Mouse (Mus musculus): ENCODE results near the gene Agbl3.
A peak's percentile ranks its signal among the peaks of the same experiment; 100 is the strongest.

Agbl3 gene

DNA sequence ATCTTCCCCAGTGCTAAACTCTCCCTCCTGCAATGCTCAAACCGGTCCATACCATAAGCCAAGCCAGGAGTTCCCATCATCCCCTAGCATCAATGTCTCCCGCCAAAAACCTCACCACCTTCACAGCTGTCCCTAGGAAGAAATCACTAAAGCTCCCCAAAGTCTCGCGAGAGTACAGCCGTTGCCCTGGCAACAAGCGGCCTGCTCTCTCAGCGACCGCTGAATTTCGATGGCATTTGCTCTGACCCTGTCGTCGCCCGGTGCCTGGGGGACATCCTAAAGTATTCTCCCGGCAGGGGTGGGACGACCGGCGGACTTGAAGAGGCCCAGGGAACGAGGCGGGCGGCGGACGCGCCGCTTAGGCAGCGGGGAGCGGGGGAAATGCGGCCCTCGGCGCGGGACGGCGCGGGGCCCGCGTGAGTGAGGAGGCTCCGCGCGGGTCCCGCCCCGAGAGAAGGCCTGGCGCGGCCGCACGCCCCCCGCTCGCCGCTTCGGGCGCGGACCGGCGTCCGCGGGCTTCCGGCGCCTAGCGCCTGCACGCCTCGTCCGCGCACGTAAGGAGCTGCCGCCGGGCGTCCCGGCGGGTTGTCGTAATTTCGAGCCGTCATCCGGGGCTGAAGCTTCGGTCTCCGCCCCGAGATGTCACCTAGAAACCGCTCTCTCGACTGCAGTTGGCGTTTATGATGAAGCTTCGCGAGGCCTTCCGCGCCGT lies at the start of gene Agbl3:
Gene Agbl3 (plus strand): TSS at position 202 of the 712 bp plus-strand sequence.
- DNase-seq: peak; percentile 99

DNA sequence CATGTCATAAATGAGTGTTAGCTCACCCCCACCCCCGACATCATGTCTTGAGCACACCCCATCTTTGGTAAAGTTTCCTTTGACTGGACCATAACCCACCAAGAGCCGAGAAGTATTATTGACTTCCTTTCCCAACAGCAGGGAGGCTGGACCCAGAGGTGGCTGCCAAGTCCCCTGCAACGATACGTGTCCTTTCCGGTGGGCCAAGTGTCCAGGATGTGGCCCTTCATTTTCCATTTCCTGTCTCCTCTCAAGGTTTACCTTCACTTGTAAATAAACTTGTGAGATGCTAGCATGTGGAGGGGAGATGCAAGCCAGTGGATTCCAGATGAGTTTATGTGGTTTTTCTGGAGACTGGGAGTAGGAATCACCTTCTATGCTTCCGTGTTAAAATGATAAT lies 49.2 kb upstream of the Agbl3 start:
- no peak for DNase-seq

DNA sequence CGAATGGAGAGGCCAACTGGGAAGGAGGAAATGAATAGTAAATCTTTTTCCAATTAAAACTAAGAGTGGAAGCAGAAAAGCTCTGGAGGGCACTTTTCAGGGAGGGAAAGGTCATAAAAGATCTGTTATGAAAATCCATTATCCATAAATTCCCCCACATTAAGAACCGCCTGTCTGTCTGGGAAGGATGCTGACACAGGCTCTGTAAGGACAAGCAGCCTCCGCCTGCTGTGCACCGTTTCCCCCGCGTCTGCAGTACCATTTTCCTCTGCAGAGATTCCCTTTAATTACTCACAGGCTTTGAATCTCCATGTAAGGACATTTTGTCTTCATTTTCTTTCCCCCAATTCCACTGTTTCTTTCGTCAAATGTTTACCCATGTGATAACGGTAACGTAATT lies 48.7 kb upstream of the Agbl3 start:
- no peak for DNase-seq

DNA sequence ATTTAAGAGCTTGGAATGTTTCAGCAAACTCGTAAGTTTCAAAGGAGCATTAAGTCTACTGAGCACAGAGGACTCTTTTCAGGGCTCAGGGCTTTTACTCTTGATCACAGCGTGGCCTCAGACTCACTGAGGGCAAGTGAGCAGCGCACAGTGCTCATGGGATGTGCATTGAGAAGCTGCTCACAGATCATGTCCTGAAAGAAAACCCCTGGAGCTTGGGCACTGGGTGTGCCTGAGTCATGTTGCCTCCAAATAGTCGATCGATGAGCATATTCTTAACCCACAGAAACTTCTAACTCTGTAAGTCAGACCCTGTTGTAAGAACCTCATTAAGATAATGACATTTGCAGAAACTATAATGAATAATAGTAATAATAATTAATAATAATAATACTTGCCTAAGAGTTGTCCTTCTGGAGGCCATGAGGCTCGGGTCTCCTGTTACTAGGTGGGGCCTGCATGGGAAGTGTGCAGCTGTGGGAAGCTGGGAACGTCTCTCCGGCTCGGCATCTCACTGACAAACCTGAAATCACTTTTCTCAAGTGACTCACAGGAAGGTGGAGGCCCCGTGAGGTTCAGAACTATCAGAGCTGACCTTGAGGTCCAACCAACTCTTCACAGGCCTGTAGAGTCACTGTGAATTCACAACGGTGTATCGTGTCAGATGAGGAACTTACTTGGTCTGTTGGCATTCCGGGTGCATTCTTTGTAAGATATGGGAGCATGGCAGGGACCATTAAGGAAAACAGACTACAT lies 45.1 kb upstream of the Agbl3 start:
- DNase-seq: no peak

DNA sequence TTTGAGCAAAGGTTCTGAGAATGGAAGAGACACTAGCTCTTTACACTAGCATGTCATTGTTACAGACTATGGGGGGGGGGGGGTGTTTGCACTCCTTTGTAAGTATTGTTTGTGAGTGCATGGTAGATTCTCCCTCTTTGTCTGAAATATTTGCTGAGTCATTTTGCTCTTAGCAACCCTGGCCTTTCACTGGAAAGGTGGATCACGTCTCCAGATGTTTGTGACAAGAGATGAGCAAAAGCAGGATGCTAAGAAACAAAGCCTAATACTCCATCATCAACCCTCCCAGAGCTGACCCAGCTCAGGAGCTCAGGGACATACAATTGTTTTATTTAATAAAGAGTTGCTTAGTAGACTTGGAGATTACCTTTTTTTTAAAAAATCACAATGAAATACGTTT lies 43.3 kb upstream of the Agbl3 start:
- DNase-seq: no peak

DNA sequence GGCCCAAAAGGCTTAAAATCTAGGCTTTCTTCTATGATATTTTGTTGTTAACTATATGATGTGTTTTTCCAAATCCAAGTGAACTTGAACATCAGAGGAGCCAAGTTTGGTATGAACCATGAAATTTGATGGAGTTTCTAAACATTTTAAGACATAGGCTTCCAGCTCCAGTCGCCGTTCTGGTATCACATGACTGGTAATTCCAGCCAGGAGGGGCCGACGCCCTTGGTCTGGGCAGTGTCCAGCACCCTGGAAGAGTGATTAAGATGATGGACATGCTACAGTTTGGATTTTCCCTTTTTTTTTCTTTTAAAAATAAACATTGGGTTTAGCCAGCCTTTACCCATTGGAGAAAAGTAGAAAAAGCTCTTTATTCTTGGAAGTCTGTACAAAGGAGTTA lies 36.3 kb upstream of the Agbl3 start:
- DNase-seq: no peak

DNA sequence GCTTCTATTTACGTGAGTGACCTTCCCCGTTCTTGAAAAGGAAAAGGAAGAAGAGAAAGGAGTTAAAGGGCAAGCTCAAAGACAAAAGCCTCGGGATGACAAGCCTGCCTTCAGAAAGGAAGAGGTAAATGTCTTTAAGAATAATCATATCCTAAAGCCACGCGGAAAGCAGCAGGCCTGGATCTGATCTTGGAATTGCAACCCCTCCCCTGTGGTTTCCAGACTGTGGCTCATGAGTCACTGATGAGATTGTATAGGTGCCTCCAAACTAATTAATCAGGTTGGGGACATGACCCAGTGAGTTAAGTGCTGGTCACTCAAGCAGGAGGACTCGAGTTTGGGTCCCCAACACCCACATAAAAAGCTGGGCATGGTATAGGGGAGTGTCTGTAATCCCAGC lies 32.4 kb upstream of the Agbl3 start:
- DNase-seq: no peak

DNA sequence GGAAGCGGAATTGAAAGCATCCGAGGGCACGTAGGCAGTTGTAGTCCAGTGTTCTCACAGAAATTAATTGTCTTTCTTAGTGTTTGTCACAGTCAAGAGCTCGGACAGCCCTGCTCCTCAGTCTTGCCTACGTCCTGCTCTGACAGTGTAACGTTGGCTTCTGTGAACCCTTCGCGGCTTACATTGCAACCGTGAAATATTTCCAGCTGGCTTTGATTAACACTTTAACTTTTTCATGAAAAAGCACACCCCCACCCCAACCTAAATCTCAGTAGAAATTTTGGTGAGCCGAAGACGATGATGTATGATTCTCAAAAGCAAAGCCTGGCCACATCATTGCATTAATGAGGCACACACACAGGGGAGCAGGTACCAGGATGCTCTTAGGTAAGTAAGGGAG lies 31.7 kb upstream of the Agbl3 start:
- no peak for DNase-seq

DNA sequence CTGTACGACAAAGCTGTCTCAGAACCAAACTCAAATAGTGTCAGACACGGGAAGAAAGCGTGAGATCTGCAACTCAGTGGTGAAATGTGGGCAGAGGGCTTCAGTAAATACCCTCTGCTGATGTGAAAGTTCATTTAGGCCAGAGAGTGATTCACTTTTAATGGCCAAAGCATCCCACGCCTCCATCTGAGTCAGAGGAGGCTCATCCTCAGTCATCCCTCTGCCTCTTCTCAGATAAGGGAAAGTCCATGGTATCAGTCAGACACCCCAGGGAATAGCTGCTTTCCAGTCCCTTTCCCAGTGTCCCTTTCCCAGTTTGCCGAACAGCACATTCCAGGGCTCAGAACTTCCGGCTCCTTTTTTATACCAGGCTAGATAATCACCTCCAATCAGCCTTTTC lies 30.7 kb upstream of the Agbl3 start:
- no peak for DNase-seq

DNA sequence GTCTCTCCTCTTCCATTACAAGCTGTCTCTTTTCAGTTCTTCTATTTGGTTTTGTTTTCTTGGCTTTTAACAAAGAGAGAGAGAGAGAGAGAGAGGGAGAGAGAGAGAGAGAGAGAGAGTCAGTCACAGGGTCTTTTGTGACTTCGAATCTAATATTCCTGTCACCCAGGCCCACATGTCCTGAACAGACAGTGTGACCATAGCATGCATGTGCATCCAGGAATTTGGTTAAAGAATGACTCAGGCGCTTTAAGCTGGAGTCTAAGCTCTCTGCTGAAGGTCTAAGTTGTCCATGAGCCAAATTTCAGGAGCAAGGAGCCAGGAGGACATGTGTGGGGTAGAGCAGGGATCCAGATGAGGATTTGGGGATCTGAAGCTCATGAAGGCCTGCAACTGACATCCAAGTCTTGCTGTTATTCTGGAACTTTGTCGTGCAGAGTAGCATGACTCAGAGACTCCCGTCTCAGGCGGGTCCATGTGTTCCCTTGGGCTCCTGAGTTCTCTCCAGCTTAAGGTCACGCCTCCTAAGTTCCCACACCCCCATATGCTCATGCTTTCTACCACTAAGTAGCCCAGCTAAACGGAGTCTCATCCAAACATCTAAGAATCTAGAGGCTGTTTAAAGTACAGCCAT lies 29.6 kb upstream of the Agbl3 start:
- no peak for DNase-seq

DNA sequence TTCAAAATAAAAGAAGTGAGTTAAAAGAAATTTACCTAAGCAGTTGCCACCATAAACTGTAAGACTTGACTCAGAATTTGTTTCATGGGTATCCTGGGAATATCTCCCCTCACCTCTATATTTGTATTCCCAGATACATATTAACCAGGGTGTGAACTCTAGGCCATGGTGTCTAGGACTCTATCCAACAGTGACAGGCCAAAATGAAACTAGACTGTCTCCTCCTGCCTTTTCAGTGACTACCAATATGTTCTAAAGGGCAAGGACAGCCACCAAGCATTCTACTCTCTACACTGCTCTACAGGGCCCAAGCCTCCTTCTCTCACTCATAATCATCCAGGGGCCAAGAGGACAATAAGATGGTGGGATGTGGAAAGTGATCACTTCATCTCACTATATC lies 28.6 kb upstream of the Agbl3 start:
- no peak for DNase-seq

DNA sequence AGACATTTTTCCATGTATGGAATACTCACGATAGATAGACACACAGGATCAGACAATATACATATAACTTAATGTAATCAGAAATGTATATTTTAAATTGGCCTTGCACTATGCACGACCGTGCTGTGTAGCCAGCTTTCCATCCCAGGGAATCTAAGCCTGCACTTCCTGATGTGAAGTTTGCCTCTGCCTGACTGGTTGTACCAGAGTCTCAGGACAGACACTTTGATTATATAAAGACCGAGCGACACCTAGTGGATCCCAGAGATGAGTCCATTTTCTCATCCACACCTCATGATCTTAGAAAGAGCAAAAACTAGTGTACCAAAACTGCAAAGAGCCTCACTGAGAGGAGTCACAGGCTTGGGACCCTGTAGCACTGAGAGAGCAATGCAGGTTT lies 25.8 kb upstream of the Agbl3 start:
- peak; percentile 54 to 68 for DNase-seq

DNA sequence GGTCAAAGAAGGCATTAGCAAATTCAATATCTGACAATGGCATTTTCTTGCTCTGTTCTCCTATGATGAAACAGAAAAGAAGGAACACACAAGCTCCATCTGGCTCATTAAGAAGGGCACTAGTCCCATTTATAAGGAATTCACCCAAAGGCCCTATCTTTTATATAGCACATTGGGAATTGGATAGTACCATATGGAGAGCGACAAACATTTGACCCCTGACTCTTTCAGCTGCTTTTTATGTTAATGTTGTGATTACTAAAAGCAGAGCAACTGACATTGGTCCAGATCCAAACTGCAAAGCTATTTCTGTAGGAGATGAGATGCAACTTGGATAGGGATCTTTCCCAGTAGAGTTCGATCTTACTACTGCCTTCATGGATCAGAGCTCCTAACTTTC lies 21.9 kb upstream of the Agbl3 start:
- DNase-seq: no peak

DNA sequence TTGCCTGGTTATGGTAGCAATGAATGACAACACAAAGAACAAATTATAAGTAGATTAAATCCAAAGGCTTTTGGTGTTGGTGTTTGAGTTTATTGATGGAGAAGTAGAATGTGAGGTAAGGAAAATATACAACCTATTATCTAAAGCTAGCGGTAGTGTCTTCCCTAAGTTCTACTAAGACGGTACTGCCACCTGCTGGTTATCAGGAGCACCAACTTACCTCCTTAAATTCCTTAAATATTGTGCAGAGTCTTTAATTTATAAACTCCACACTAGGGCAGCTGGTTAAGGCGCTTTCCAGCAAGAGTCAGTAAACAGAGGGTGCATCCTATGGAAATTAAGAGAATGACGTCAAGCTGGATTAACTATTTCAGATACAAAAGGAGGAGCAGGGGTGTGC lies 20.2 kb upstream of the Agbl3 start:
- peak; percentile 67 for DNase-seq

DNA sequence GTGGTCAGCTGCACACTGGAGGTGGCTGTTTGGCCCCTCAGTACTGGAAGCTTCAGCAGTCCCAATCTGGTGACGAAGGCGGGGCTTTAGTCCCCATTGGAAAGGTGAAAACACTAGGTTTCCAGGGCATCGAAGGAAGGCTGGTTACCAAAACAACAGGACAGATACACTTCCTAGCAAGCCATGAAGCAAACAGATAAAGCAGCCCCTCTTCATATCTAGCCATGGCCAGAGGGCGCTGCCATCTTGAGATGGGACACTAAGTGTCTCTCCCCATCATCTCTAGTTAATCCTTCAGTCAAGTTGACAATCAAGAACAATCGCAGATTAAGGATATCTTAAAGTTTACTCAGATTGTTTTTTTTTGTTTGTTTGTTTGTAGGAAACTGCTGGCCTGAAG lies 14.5 kb upstream of the Agbl3 start:
- no peak for DNase-seq

DNA sequence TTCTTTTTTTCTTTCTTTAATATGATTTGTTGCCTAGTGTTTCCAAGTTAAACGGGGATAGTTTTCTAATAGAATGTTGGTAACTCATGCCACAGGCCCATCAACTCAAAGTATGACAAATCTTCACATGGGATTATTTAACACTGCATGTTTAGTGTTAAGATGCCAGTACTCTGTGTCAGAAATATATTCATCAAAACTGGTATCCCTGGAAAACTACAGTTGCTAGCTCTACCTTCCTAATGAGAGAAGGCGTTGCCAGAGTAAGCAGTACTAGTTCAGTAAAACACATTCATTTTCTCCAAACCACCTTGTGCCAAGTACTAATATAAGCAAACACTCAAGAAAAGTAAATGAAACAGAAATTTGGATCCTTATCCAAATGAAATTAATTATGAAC lies 10.2 kb upstream of the Agbl3 start:
- DNase-seq: no peak

DNA sequence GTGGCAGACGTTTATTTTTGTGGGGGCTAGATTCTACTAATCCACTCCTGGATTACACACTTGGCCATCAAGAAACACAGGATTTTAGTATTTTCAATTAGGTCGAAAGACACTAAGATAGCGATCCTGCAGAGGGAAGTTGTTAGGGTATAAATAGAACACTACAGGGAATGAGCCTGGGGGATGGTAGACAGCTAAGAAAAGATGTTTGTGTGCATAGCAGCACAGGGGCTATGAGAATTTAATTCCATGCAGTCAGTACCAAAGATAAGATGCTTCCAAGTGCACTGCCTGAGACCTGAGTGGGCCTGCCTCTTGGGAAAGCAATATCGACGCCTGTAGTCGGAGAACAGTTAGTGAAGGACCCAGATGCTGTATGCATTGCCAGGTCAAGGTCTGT lies 9.7 kb upstream of the Agbl3 start:
- DNase-seq: no peak

DNA sequence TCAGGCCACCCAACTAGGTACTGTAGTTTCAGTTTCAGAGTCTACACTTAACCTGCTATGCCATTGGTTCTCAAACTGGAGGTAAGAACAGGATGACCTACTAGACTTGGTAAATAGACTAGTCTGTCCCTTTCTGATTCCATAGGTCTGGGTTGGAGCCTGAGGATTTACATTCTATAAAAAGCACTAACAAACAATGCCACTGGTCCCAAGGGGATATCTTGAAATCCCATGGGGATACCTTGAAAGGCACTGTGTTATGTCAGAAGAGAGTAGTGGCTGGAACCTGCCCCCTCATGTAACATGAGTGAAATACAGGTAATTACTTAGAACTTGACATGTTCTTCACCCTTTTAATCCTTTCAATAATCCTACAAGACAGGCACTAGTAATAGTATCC lies 3.8 kb upstream of the Agbl3 start:
- DNase-seq: no peak

DNA sequence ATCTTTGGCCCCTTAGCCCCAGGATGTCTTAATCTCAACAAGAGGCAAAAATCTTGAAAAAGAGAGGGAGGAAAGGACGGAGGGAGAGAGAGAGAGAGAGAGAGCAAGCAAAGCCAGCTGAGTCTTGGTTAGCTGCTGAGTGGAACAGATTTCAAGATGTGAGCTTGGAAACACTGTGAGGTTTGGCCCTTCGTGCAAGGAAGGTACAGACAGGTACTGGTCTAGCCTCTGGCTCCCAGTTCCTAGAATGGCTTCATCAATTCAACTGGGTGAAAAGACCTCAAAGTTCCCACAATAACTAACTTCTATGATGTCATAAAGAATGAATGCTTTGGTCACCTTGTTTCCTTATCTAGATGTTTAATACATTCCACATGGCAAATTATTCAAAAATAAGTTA lies 3.1 kb upstream of the Agbl3 start:
- no peak for DNase-seq

DNA sequence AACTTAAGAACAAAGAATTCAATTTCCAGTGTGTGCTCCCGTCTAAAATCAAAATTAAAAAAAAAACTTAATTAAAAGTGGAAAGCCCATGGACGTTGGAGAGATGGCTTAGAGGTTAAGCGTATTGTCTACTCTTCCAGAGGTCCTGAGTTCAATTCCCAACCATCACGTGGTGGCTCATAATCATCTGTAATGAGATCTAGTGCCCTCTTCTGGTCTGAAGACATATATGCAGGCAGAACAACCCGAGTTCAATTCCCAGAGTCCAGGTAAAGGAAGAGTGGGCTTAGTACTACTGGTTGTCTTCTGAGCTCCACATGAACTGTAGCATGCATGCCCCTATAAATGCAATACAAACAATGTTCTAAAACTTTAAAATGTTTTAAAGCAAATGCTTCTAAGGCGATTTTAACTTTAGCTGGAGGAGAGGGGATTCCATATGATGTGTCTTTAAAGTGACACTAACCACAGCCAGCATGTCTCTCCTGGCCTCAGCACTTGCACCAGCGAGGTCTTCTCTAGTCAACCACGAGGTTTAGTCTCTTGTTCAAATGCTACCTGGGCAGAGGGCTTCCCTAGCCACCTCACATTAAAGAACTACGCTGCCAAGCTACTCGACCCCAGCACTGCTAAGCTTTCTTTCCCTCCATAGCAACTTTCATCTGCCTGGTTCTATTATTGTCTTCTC lies 2.1 kb upstream of the Agbl3 start:
- DNase-seq: no peak

DNA sequence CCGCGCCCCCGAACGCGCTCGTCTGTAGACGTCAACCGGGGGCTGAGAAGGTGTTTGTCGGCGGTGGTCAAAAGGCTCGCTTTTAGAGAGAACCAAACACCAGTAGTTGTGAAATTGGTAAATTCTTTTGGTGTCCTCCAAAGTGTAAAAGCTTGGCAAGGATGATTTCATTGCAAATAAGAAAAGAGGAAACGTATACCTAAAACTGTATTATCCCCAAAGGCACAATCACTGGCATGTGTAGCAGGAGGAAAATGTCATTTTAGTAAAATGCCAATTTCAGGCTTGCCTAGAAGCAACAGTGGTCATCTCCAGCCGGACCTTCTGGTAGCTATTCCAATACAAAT lies 684 bp downstream of the Agbl3 start:
- DNase-seq: no peak

DNA sequence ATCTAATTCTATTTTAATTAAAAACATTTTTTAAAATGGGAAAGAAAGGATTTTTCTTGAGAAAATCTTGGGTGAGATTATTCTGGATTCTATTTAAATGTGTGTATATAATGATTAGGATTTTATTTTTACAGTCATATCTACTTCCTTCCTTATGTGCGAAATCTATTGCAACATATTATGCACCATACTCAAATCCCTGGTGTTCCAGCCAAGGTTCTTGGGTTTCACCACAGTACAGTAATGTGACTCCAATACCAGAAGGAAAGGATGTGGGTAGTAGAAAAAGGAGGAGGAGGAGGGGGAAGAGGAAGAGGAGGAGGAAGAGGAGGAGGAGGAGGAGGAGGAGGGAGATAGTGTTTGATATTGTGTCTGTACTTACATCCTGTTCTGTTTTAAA lies 2.3 kb downstream of the Agbl3 start:
- no peak for DNase-seq

DNA sequence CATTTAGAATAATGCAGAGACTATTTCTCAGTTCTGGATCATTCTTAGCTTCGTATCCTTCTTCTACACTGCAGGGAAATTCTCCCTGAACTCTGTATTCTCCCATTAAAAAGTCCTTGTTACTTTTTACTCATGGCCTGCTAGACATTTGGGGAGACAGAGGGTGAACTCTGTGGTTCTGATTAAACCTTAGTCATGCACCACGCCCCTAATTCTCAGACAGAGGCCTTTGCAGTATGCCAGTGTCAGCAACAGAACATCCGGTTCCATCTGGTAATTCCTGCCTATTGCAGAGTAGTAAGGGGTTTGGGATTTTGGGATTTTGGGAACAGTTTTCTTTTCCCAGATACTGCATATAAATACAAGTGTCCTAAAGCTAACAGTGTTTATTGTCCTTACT lies 16.6 kb downstream of the Agbl3 start:
- DNase-seq: no peak

DNA sequence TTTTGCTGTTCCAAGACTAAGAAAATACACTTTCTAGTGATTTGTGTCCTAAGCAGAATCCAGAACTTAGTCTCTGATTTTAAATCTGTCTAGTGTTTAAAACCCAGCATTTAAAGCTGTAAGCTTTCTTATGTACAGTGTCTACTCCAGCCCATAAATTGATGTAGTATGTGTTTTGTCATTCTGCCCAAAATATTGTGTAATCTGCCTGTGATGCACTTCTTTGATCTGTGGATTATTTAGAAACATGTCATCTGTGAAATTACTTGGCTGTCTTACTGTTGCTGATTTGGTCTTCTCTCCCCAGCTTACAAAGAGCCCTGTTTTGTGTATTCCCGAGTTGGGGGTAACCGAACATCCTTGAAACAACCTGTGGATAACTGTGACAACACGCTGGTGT lies 17.7 kb downstream of the Agbl3 start:
- DNase-seq: no peak
